Mouse (Mus musculus): Measurements from ENCODE around the gene Ms4a12. TPM values are rescaled to one million over a fixed set of nuclear protein-coding genes. Genes with fewer than 3 reads are reported as not detected.
"Not testable (repeated sequence)": the region's sequence is repeated elsewhere in the genome, so short reads cannot be mapped to it uniquely, and the experiment has no call there.

Gene Ms4a12
- polyA plus RNA-seq (2016; fragmentation: Nextera tagmentation; extraction: Ambion mirVana): not detected in 2 replicates

- no peak within 1 kb of the TSS for H3K27ac ChIP-seq
- H3K27me3 ChIP-seq (ENCODE audit: insufficient read depth, poor library complexity, severe bottlenecking): no peaks in the 10 kb centered on the region
- no peaks in the 10 kb centered on the region for H3K36me3 ChIP-seq
- no peak for DNase-seq (ENCODE audit: low spot score)
- H3K4me1 ChIP-seq: no peaks in the 10 kb centered on the region
- 65% methylated on average over 5 of the region's 5 CpGs for WGBS
- no peak within 1 kb of the TSS for H3K4me3 ChIP-seq
- no peaks in the 10 kb centered on the region for H3K9me3 ChIP-seq
Measured at GRCm38 (mm10) chr19:11232348-11232747, at the start of gene Ms4a12. Gene Ms4a12, minus strand, starts transcription at chr19:11232448.

- H3K36me3 ChIP-seq: no peaks in the 10 kb centered on the region
- no peaks in the 10 kb centered on the region for H3K9me3 ChIP-seq
- WGBS: 86% methylated on average over 3 of the region's 3 CpGs
- H3K4me1 ChIP-seq: no peaks in the 10 kb centered on the region
- H3K4me3 ChIP-seq: no peak overlapping the region
- no peak for DNase-seq (ENCODE audit: low spot score)
- no peaks in the 10 kb centered on the region for H3K27me3 ChIP-seq (ENCODE audit: insufficient read depth, poor library complexity, severe bottlenecking)
- no peak overlapping the region for H3K27ac ChIP-seq
Measured at GRCm38 (mm10) chr19:11280223-11280622, 48.0 kb upstream of the Ms4a12 start.

DNA sequence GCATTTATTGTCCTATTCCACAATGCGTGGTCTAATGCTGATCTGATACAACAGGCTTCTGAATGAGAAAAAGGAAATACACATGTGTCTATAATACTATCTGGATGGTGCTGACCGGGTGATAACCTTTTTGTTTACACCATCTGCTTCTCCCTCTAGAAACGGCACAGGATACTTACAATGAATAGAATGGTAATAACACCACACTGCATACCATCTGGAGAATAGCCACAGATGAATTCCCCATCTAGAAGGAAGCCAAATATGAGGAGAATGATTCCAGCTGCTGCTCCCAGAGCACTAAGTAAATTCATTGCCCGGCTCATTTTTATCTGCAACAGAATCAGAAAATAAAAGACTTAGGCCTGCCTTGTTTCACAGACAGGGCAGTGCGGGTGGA lies 44.2 kb upstream of the Ms4a12 start:
- DNase-seq (ENCODE audit: low spot score): no peak
- Histone ChIP-seq H3K4me3 (no peak overlapping the region), H3K36me3 (no peaks in the 10 kb centered on the region), H3K27me3 (ENCODE audit: insufficient read depth, poor library complexity, severe bottlenecking) (no peaks in the 10 kb centered on the region), H3K9me3 (no peaks in the 10 kb centered on the region), H3K4me1 (no peaks in the 10 kb centered on the region), H3K27ac (no peak overlapping the region)
- 70% methylated on average over 5 of the region's 5 CpGs for WGBS

DNA sequence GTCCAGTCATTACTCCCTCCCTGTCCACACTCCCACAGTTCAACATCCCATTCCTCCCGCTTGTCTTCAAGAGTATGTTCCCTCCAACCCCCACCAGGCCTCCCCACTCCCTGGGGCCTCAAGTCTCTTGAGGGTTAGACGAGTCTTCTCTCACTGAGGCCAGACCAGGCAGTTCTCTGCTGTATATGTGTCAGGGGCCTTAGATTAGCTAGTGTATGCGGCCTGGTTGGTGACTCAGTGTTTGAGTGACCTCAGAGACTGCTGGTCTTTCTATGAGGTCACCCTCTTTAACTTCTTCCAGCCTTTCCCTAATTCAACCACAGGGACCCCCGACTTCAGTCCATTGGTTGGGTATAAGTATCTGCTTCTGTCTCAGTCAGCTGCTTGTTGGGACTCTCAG lies 34.7 kb upstream of the Ms4a12 start:
- Histone ChIP-seq H3K4me1 (no peaks in the 10 kb centered on the region), H3K27ac (no peak overlapping the region), H3K9me3 (no peaks in the 10 kb centered on the region), H3K36me3 (no peaks in the 10 kb centered on the region), H3K27me3 (ENCODE audit: insufficient read depth, poor library complexity, severe bottlenecking) (no peaks in the 10 kb centered on the region), H3K4me3 (no peak overlapping the region)
- WGBS: 72% methylated on average over 4 of the region's 4 CpGs
- DNase-seq (ENCODE audit: low spot score): no peak

- Histone ChIP-seq H3K9me3 (no peaks in the 10 kb centered on the region), H3K27me3 (ENCODE audit: insufficient read depth, poor library complexity, severe bottlenecking) (no peaks in the 10 kb centered on the region), H3K4me3 (no peak within 1 kb of the TSS), H3K4me1 (no peaks in the 10 kb centered on the region), H3K27ac (no peak within 1 kb of the TSS), H3K36me3 (no peaks in the 10 kb centered on the region)
- 76% methylated on average over 8 of the region's 8 CpGs for WGBS
- no peak for DNase-seq (ENCODE audit: low spot score)
Measured at GRCm38 (mm10) chr19:11266052-11266845, 34.0 kb upstream of the Ms4a12 start, which contains the start of gene Ms4a1. Gene Ms4a1, minus strand, starts transcription at chr19:11266241.

DNA sequence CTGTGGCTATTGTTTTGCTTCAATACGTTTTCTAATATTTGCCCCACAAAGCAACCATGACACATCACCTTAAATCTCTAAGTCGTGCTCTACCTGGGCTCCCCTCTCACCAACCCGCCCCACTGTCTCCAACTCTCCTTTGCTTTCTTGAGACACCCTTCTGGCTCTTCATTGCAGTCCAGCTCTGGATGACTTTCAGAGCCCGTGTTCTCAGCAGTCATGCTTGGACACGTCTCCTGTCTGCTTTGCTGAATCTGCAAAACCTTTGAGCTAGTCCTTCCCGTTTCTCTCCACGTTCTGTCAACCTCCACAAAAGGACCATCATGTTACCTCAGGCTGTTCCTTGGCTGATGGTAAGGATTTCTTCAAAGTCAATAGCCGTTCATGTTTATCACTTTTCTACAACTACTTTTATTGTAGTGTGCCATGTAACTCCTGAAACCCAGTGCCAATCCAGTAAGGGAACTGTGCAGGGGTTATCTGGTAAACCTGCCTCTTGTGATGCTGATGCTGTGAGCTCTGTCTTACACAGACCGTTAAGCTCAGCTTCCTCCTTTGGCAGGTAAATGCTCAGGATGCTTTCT lies 32.4 kb upstream of the Ms4a12 start:
- Histone ChIP-seq H3K4me3 (no peak overlapping the region), H3K9me3 (no peaks in the 10 kb centered on the region), H3K27me3 (ENCODE audit: insufficient read depth, poor library complexity, severe bottlenecking) (no peaks in the 10 kb centered on the region), H3K4me1 (no peaks in the 10 kb centered on the region), H3K36me3 (no peaks in the 10 kb centered on the region), H3K27ac (no peak overlapping the region)
- no peak for DNase-seq (ENCODE audit: low spot score)
- 78% methylated on average over 9 of the region's 9 CpGs for WGBS

- Histone ChIP-seq H3K27me3 (ENCODE audit: insufficient read depth, poor library complexity, severe bottlenecking) (no peaks in the 10 kb centered on the region), H3K4me3 (no peak overlapping the region), H3K36me3 (no peaks in the 10 kb centered on the region), H3K27ac (no peak overlapping the region), H3K9me3 (no peaks in the 10 kb centered on the region), H3K4me1 (no peaks in the 10 kb centered on the region)
- 81% methylated on average over 3 of the region's 3 CpGs for WGBS
- DNase-seq (ENCODE audit: low spot score): no peak
Measured at GRCm38 (mm10) chr19:11263549-11263948, 31.3 kb upstream of the Ms4a12 start.

- not testable (repeated sequence) for H3K27ac ChIP-seq; H3K9me3 ChIP-seq; H3K4me1 ChIP-seq; DNase-seq (ENCODE audit: low spot score); H3K36me3 ChIP-seq; H3K27me3 ChIP-seq (ENCODE audit: insufficient read depth, poor library complexity, severe bottlenecking); H3K4me3 ChIP-seq
- 75% methylated on average over 4 of the region's 4 CpGs for WGBS
Measured at GRCm38 (mm10) chr19:11262932-11263331, 30.7 kb upstream of the Ms4a12 start.

- Histone ChIP-seq H3K27ac (no peak overlapping the region), H3K4me3 (no peak overlapping the region)
- 83% methylated on average over 2 of the region's 2 CpGs for whole genome bisulfite sequencing
Measured at GRCm38 (mm10) chr19:11261522-11261921, 29.3 kb upstream of the Ms4a12 start.

DNA sequence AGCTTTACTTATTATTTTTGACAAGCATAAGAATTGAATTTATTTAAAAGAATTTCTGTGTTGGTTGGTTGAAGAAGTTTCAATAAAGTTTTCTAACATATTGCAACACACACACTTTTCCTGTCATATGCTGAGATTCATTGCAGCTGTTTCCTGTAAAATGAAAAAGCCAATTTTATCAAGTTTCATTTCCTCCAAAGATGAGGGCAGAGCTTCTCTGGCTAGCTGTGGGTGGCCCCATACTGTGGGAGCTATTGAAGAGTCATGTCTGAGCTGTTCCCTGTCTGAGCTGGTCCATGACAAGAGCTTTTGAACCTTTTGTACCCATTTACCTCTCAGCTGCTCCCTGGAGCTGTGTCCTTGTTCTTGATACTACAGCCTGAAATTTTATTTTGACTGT lies 12.0 kb upstream of the Ms4a12 start:
- Histone ChIP-seq H3K27me3 (ENCODE audit: insufficient read depth, poor library complexity, severe bottlenecking) (no peaks in the 10 kb centered on the region), H3K4me3 (no peak overlapping the region), H3K36me3 (no peaks in the 10 kb centered on the region), H3K9me3 (no peaks in the 10 kb centered on the region), H3K27ac (no peak overlapping the region), H3K4me1 (no peaks in the 10 kb centered on the region)
- no peak for DNase-seq (ENCODE audit: low spot score)

More at GRCm38 (mm10) chr19:11261522-11261921, 29.3 kb upstream of the Ms4a12 start:
- H3K4me1 ChIP-seq: no peaks in the 10 kb centered on the region
- H3K9me3 ChIP-seq: no peaks in the 10 kb centered on the region
- H3K36me3 ChIP-seq: no peaks in the 10 kb centered on the region
- no peaks in the 10 kb centered on the region for H3K27me3 ChIP-seq (ENCODE audit: insufficient read depth, poor library complexity, severe bottlenecking)
- no peak for DNase-seq (ENCODE audit: low spot score)

- 53% methylated on average over 5 of the region's 5 CpGs for WGBS
- H3K27ac ChIP-seq: no peak overlapping the region
Measured at GRCm38 (mm10) chr19:11242560-11242959, 10.3 kb upstream of the Ms4a12 start.

DNA sequence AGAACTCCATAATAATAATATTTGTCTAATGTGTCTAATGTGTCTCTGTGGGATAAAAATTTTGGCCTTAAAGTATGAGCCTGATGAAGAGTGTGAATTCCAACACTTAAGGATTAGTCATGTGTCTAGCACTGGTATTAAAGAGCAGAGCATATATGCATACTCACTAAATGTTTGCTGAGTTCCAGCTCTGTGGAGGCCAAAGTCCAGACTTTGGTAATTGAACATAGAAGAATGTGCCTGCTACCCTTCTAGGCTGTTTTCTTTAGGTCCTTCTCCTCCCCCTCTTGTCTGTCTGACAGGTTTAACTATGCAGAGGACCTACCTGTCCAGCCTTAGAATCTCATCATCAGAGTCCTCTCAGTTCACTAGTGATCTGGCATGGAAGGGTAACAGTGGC lies 3.6 kb upstream of the Ms4a12 start:
- no peak overlapping the region for H3K4me3 ChIP-seq
- H3K9me3 ChIP-seq: no peaks in the 10 kb centered on the region
- H3K27me3 ChIP-seq (ENCODE audit: insufficient read depth, poor library complexity, severe bottlenecking): no peaks in the 10 kb centered on the region
- no peaks in the 10 kb centered on the region for H3K4me1 ChIP-seq
- no peaks in the 10 kb centered on the region for H3K36me3 ChIP-seq
- DNase-seq (ENCODE audit: low spot score): no peak
- no peak overlapping the region for H3K27ac ChIP-seq

More at GRCm38 (mm10) chr19:11242560-11242959, 10.3 kb upstream of the Ms4a12 start:
- Histone ChIP-seq H3K36me3 (no peaks in the 10 kb centered on the region), H3K27me3 (ENCODE audit: insufficient read depth, poor library complexity, severe bottlenecking) (no peaks in the 10 kb centered on the region), H3K4me3 (no peak overlapping the region), H3K9me3 (no peaks in the 10 kb centered on the region), H3K4me1 (no peaks in the 10 kb centered on the region)
- DNase-seq (ENCODE audit: low spot score): no peak

DNA sequence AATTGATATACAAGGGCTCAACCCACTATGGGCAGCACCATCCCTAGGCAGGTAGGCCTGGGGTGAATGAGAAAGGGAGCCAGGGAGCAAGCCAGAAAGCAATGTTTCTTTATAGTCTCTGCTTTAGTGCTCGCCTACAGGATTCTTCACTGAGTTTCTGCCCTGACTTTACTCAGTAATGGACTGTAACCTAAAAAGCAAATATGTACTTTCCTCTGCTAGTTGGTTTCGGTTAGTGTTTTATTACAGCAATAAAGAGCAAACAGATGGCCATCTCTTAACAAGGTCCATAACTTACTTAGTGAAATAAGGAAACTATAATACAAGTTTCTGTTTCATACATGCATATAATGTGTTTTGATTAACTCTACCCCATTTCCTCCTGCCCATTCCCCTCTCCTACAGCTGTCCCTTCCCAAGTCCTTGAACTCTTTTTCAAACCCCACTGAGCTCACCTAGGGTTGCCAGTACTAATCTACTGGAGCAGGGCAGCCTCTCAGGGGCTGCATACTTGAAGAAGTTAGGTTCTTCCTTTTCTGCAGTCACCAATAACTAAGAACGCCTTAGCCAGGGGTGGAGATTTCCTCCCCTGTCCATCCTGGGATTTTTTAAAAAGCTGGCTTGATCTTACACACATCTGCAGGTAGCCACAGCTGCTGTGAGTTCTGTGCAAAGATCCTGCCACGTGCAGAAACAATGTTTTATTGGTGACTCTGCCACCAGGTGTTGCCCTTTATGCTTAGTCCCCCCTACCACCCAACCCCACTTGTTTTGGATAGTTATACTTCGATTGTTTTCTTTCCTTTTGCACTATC lies 2.9 kb upstream of the Ms4a12 start:
- H3K9me3 ChIP-seq: no peaks in the 10 kb centered on the region
- H3K4me1 ChIP-seq: no peaks in the 10 kb centered on the region
- H3K27ac ChIP-seq: no peak overlapping the region
- DNase-seq (ENCODE audit: low spot score): no peak
- H3K4me3 ChIP-seq: no peak overlapping the region
- H3K27me3 ChIP-seq (ENCODE audit: insufficient read depth, poor library complexity, severe bottlenecking): no peaks in the 10 kb centered on the region
- no peaks in the 10 kb centered on the region for H3K36me3 ChIP-seq
- WGBS: 66% methylated on average over 5 of the region's 5 CpGs
